Mouse (Mus musculus): ENCODE data around the gene Fis1.
"Not testable (repeated sequence)": the region's sequence is repeated elsewhere in the genome, so short reads cannot be mapped to it uniquely, and the experiment has no call there.

Fis1 gene

GRCm38 (mm10) chr5:136940845-136941560, 12.1 kb upstream of the Fis1 start:
- no peak for DNase-seq (ENCODE audit: low read depth, low spot score)

- no peak for DNase-seq (ENCODE audit: low read depth, low spot score)
Measured at GRCm38 (mm10) chr5:136942781-136943180, 10.3 kb upstream of the Fis1 start.

- DNase-seq (ENCODE audit: low read depth, low spot score): no peak
Measured at GRCm38 (mm10) chr5:136943382-136943781, 9.7 kb upstream of the Fis1 start.

GRCm38 (mm10) chr5:136945084-136945483, 8.0 kb upstream of the Fis1 start:
- DNase-seq (ENCODE audit: low read depth, low spot score): no peak

GRCm38 (mm10) chr5:136947874-136948273, 5.2 kb upstream of the Fis1 start:
- no peak for DNase-seq (ENCODE audit: low read depth, low spot score)

- DNase-seq (ENCODE audit: low read depth, low spot score): not testable (repeated sequence)
Measured at GRCm38 (mm10) chr5:136949551-136950336, 3.3 kb upstream of the Fis1 start.

GRCm38 (mm10) chr5:136950521-136950920, 2.6 kb upstream of the Fis1 start:
- DNase-seq (ENCODE audit: low read depth, low spot score): no peak

GRCm38 (mm10) chr5:136952153-136952552, 922 bp upstream of the Fis1 start:
- no peak for DNase-seq (ENCODE audit: low read depth, low spot score)

- DNase-seq (ENCODE audit: low read depth, low spot score): no peak
Measured at GRCm38 (mm10) chr5:136953440-136953951, 421 bp downstream of the Fis1 start.

GRCm38 (mm10) chr5:136955622-136956021, 2.5 kb downstream of the Fis1 start:
- DNase-seq (ENCODE audit: low read depth, low spot score): no peak

- DNase-seq (ENCODE audit: low read depth, low spot score): no peak
Measured at GRCm38 (mm10) chr5:136957250-136957649, 4.2 kb downstream of the Fis1 start.

GRCm38 (mm10) chr5:136958991-136959605, 6.0 kb downstream of the Fis1 start:
- no peak for DNase-seq (ENCODE audit: low read depth, low spot score)

- DNase-seq (ENCODE audit: low read depth, low spot score): no peak
Measured at GRCm38 (mm10) chr5:136960053-136960452, 7.0 kb downstream of the Fis1 start.

GRCm38 (mm10) chr5:136961334-136961982, 8.4 kb downstream of the Fis1 start:
- DNase-seq (ENCODE audit: low read depth, low spot score): no peak

- DNase-seq (ENCODE audit: low read depth, low spot score): peak; percentile 77
Measured at GRCm38 (mm10) chr5:136961983-136962461, 8.9 kb downstream of the Fis1 start.

- DNase-seq (ENCODE audit: low read depth, low spot score): no peak
Measured at GRCm38 (mm10) chr5:136962501-136962900, 9.4 kb downstream of the Fis1 start.

- no peak for DNase-seq (ENCODE audit: low read depth, low spot score)
Measured at GRCm38 (mm10) chr5:136962966-136963540, 10.0 kb downstream of the Fis1 start.

GRCm38 (mm10) chr5:136965210-136965609, 12.1 kb downstream of the Fis1 start:
- DNase-seq (ENCODE audit: low read depth, low spot score): no peak

GRCm38 (mm10) chr5:136965686-136966085, 12.6 kb downstream of the Fis1 start:
- no peak for DNase-seq (ENCODE audit: low read depth, low spot score)

GRCm38 (mm10) chr5:136966331-136966730, 13.3 kb downstream of the Fis1 start, which contains the start of gene Cldn15:
TSS of gene Cldn15 (plus strand) at chr5:136966616.
- no peak for DNase-seq (ENCODE audit: low read depth, low spot score)

GRCm38 (mm10) chr5:136966861-136967455, 13.9 kb downstream of the Fis1 start:
- DNase-seq (ENCODE audit: low read depth, low spot score): no peak

Data from retina, postnatal 7 days (tissue).